Mouse (Mus musculus): ENCODE results near the gene Taar9. TPM values are rescaled to one million over a fixed set of nuclear protein-coding genes. Genes with fewer than 3 reads are reported as not detected.

The Taar9 gene
- polyA plus RNA-seq (2014; fragmentation: Illumina TruSeq; extraction: RNeasy Lipid Tissue Mini Kit (QIAGEN cat#74804); ENCODE audit: low read depth, low replicate concordance): not detected

GRCm38 (mm10) chr10:24109434-24109833, at the start of gene Taar9:
Gene Taar9, minus strand, starts transcription at chr10:24109534.

GRCm38 (mm10) chr10:24149135-24149781, 39.9 kb upstream of the Taar9 start, which contains the start of gene Stx7:
Gene Stx7, plus strand, starts transcription at chr10:24149302.

GRCm38 (mm10) chr10:24101812-24102211, 7.5 kb downstream of the Taar9 start, which contains the start of gene Taar8c:
Gene Taar8c, minus strand, starts transcription at chr10:24101912.

GRCm38 (mm10) chr10:24092194-24092593, 17.1 kb downstream of the Taar9 start, which contains the start of gene Taar8b:
Gene Taar8b, minus strand, starts transcription at chr10:24092294.

GRCm38 (mm10) chr10:24076200-24076599, 33.1 kb downstream of the Taar9 start, which contains the start of gene Taar8a:
Gene Taar8a, plus strand, starts transcription at chr10:24076500.

Other genes with a start within 250 kb of the Taar9 start
- 2.1 TPM for gene Vnn1, start 214.8 kb downstream of the Taar9 start, polyA plus RNA-seq (2014; fragmentation: Illumina TruSeq; extraction: RNeasy Lipid Tissue Mini Kit (QIAGEN cat#74804); ENCODE audit: low read depth, low replicate concordance)
- not detected for gene Taar1, start 189.2 kb downstream of the Taar9 start, polyA plus RNA-seq (2014; fragmentation: Illumina TruSeq; extraction: RNeasy Lipid Tissue Mini Kit (QIAGEN cat#74804); ENCODE audit: low read depth, low replicate concordance)
- gene Taar2, start 171.0 kb downstream of the Taar9 start, polyA plus RNA-seq (2014; fragmentation: Illumina TruSeq; extraction: RNeasy Lipid Tissue Mini Kit (QIAGEN cat#74804); ENCODE audit: low read depth, low replicate concordance): not detected
- gene Taar3, start 160.0 kb downstream of the Taar9 start, polyA plus RNA-seq (2014; fragmentation: Illumina TruSeq; extraction: RNeasy Lipid Tissue Mini Kit (QIAGEN cat#74804); ENCODE audit: low read depth, low replicate concordance): not detected
- not detected for gene Taar4, start 149.0 kb downstream of the Taar9 start, polyA plus RNA-seq (2014; fragmentation: Illumina TruSeq; extraction: RNeasy Lipid Tissue Mini Kit (QIAGEN cat#74804); ENCODE audit: low read depth, low replicate concordance)
- not detected for gene Taar5, start 138.8 kb downstream of the Taar9 start, polyA plus RNA-seq (2014; fragmentation: Illumina TruSeq; extraction: RNeasy Lipid Tissue Mini Kit (QIAGEN cat#74804); ENCODE audit: low read depth, low replicate concordance)
- gene Taar6, start 123.9 kb downstream of the Taar9 start, polyA plus RNA-seq (2014; fragmentation: Illumina TruSeq; extraction: RNeasy Lipid Tissue Mini Kit (QIAGEN cat#74804); ENCODE audit: low read depth, low replicate concordance): not detected
- gene Taar7a, start 116.1 kb downstream of the Taar9 start, polyA plus RNA-seq (2014; fragmentation: Illumina TruSeq; extraction: RNeasy Lipid Tissue Mini Kit (QIAGEN cat#74804); ENCODE audit: low read depth, low replicate concordance): not detected
- gene Taar7b, start 109.6 kb downstream of the Taar9 start, polyA plus RNA-seq (2014; fragmentation: Illumina TruSeq; extraction: RNeasy Lipid Tissue Mini Kit (QIAGEN cat#74804); ENCODE audit: low read depth, low replicate concordance): not detected
- not detected for gene Taar7d, start 82.3 kb downstream of the Taar9 start, polyA plus RNA-seq (2014; fragmentation: Illumina TruSeq; extraction: RNeasy Lipid Tissue Mini Kit (QIAGEN cat#74804); ENCODE audit: low read depth, low replicate concordance)
- not detected for gene Taar7e, start 71.9 kb downstream of the Taar9 start, polyA plus RNA-seq (2014; fragmentation: Illumina TruSeq; extraction: RNeasy Lipid Tissue Mini Kit (QIAGEN cat#74804); ENCODE audit: low read depth, low replicate concordance)
- not detected for gene Taar7f, start 60.0 kb downstream of the Taar9 start, polyA plus RNA-seq (2014; fragmentation: Illumina TruSeq; extraction: RNeasy Lipid Tissue Mini Kit (QIAGEN cat#74804); ENCODE audit: low read depth, low replicate concordance)
- gene Taar8a, start 33.0 kb downstream of the Taar9 start, polyA plus RNA-seq (2014; fragmentation: Illumina TruSeq; extraction: RNeasy Lipid Tissue Mini Kit (QIAGEN cat#74804); ENCODE audit: low read depth, low replicate concordance): not detected
- gene Taar8b, start 17.2 kb downstream of the Taar9 start, polyA plus RNA-seq (2014; fragmentation: Illumina TruSeq; extraction: RNeasy Lipid Tissue Mini Kit (QIAGEN cat#74804); ENCODE audit: low read depth, low replicate concordance): not detected
- gene Taar8c, start 7.6 kb downstream of the Taar9 start, polyA plus RNA-seq (2014; fragmentation: Illumina TruSeq; extraction: RNeasy Lipid Tissue Mini Kit (QIAGEN cat#74804); ENCODE audit: low read depth, low replicate concordance): not detected
- 228 TPM for gene Stx7, start 39.8 kb upstream of the Taar9 start, polyA plus RNA-seq (2014; fragmentation: Illumina TruSeq; extraction: RNeasy Lipid Tissue Mini Kit (QIAGEN cat#74804); ENCODE audit: low read depth, low replicate concordance)
- gene Moxd1, start 114.0 kb upstream of the Taar9 start, polyA plus RNA-seq (2014; fragmentation: Illumina TruSeq; extraction: RNeasy Lipid Tissue Mini Kit (QIAGEN cat#74804); ENCODE audit: low read depth, low replicate concordance): 2.2 TPM